Mouse (Mus musculus) embryonic facial prominence, embryonic 14.5 days (tissue): ENCODE measurements around the gene Arf1. TPM values are rescaled to one million over a fixed set of nuclear protein-coding genes. Genes with fewer than 3 reads are reported as not detected.

ENCODE experiments used
- polyA plus RNA-seq: library from polyadenylated mRNA; unstranded; fragments of >200 nt; fragmentation: Nextera tagmentation; extraction: Ambion mirVana; gene quantifications from 2 replicates; pipeline ENCODE4 v1.2.1, GENCODE M21; 2014

The Arf1 gene
- polyA plus RNA-seq, 1 experiment from 2014 or later, result 665 TPM

Other genes starting within 250 kb of the Arf1 start
- gene Obscn, start 91.9 kb downstream of the Arf1 start, polyA plus RNA-seq, result 7.9 and 9.2 TPM in 2 replicates
- gene Iba57, start 64.5 kb downstream of the Arf1 start, polyA plus RNA-seq, result 2.5 and 3.1 TPM in 2 replicates
- gene Gjc2, start 45.1 kb downstream of the Arf1 start, polyA plus RNA-seq, result 0.29 and 0.60 TPM in 2 replicates
- gene Guk1, start 36.1 kb downstream of the Arf1 start, polyA plus RNA-seq, result 114 and 126 TPM in 2 replicates
- gene Mrpl55, start 25.8 kb downstream of the Arf1 start, polyA plus RNA-seq, result 81.9 and 89.3 TPM in 2 replicates
- 23.9 and 27.0 TPM in 2 replicates for gene 2310033P09Rik, start 19.9 kb downstream of the Arf1 start, polyA plus RNA-seq
- gene Wnt3a, start 62.5 kb upstream of the Arf1 start, polyA plus RNA-seq, result 0.77 and 0.78 TPM in 2 replicates
- gene Wnt9a, start 78.7 kb upstream of the Arf1 start, polyA plus RNA-seq, result 4.8 and 5.8 TPM in 2 replicates
- gene Prss38, start 147.4 kb upstream of the Arf1 start, polyA plus RNA-seq, result not detected in 2 replicates
- 9.7 and 11.1 TPM in 2 replicates for gene Jmjd4, start 221.8 kb upstream of the Arf1 start, polyA plus RNA-seq
- gene Snap47, start 222.9 kb upstream of the Arf1 start, polyA plus RNA-seq, result 124 and 142 TPM in 2 replicates
- 8.8 and 11.0 TPM in 2 replicates for gene Zfp867, start 244.2 kb upstream of the Arf1 start, polyA plus RNA-seq